Mouse (Mus musculus) frontal cortex, adult 2 months (tissue): ENCODE measurements around the gene 4933402N22Rik. TPM values are rescaled to one million over a fixed set of nuclear protein-coding genes. Genes with fewer than 3 reads are reported as not detected.
"Not testable (repeated sequence)": the region's sequence is repeated elsewhere in the genome, so short reads cannot be mapped to it uniquely, and the experiment has no call there.

ENCODE experiments used
- DNase-seq, 2 experiments: peaks; one replicate each; pipeline ENCODE4 v3.0.0; 2022; ENCODE audit warnings: low spot score in 1 of 2; ENCODE audit errors: extremely low spot score in 1 of 2
- polyA plus RNA-seq: library from polyadenylated mRNA; depleted of rRNA; stranded (reverse); fragments of >200 nt; gene quantifications from 2 replicates; pipeline ENCODE4 v1.2.3, GENCODE M21; 2012; rRNA removed

Gene 4933402N22Rik
- polyA plus RNA-seq: not detected in 2 replicates

DNA sequence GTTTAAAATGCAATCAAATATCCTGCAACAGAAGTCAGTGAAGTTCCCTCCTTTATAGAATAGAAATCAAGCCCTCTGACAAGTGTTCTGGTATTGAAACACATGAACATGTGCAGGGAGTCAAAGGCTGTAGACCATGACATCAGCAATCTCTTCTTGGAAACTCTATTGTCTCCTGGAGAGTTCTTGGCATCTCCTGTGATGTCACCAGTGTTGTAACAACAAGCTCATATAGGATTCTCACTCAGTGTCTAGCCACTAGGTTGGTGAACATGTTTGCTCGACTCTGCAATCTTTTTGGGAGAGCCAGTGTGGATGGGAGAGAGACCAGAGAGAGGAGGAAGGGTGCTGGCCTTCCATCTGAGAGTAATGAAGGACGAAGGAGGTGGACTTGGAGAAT, at the start of gene 4933402N22Rik:
TSS of gene 4933402N22Rik (plus strand) at position 301 of the 400 bp plus-strand sequence.
- DNase-seq: not testable (repeated sequence)

DNA sequence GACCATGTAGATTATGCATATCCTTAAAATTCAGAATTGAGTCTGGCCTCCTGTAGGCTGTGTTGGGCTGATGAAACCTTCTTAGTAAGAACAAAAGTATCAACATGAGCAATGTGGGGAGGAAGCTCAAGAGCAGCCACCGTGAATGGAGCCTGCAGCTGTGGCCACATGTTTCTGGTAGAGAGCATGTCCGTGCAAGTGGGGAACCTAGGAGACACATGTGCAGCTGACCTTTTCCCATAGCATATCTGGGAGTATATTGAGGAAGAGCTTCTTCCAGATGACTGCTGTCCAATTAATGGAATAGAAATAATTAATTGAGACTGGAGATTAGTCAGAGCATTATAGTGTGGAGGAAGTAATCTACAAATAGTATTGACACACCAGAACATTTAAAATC, 5.9 kb downstream of the 4933402N22Rik start:
- DNase-seq: not testable (repeated sequence)

Other genes starting within 250 kb of the 4933402N22Rik start
- not detected in 2 replicates for gene Gm8922, start 236.1 kb upstream of the 4933402N22Rik start, polyA plus RNA-seq
- gene Gm8926, start 147.5 kb upstream of the 4933402N22Rik start, polyA plus RNA-seq: not detected in 2 replicates
- gene Gm6465, start 72.5 kb upstream of the 4933402N22Rik start, polyA plus RNA-seq: not detected in 2 replicates